Mouse (Mus musculus) macrophage (primary cell): ENCODE measurements around the gene Cdh13. TPM values are rescaled to one million over a fixed set of nuclear protein-coding genes. Genes with fewer than 3 reads are reported as not detected.

ENCODE experiments used
- H3K27ac ChIP-seq: fragments of 350-480 bp; formaldehyde crosslinking; 2 replicates; pipeline ENCODE4 v1.9.0; 2021
- H3K36me3 ChIP-seq: fragments of 350-480 bp; formaldehyde crosslinking; 2 replicates; pipeline ENCODE4 v1.9.0; 2021; ENCODE audit errors: inconsistent target
- H3K4me3 ChIP-seq: fragments of 350-480 bp; formaldehyde crosslinking; 2 replicates; pipeline ENCODE4 v1.9.0; 2021; ENCODE audit errors: inconsistent target
- H3K79me2 ChIP-seq: fragments of 350-480 bp; formaldehyde crosslinking; 2 replicates; pipeline ENCODE4 v1.9.0; 2021; ENCODE audit errors: inconsistent target
- WGBS: methylation state at CpG from one replicate; pipeline ENCODE4 v1.1.7; 2026; ENCODE audit warnings: inconsistent platforms; ENCODE audit not compliant: missing documents; 5-methylcytosine and 5-hydroxymethylcytosine counted together
- polyA plus RNA-seq: library from polyadenylated mRNA; stranded (reverse); fragments of 250-400 nt; gene quantifications from 3 replicates; pipeline ENCODE4 v1.2.4, GENCODE M21; 2018; ENCODE audit warnings: inconsistent platforms

Cdh13 gene
- polyA plus RNA-seq, 1 experiment from 2014 or later = not detected

DNA sequence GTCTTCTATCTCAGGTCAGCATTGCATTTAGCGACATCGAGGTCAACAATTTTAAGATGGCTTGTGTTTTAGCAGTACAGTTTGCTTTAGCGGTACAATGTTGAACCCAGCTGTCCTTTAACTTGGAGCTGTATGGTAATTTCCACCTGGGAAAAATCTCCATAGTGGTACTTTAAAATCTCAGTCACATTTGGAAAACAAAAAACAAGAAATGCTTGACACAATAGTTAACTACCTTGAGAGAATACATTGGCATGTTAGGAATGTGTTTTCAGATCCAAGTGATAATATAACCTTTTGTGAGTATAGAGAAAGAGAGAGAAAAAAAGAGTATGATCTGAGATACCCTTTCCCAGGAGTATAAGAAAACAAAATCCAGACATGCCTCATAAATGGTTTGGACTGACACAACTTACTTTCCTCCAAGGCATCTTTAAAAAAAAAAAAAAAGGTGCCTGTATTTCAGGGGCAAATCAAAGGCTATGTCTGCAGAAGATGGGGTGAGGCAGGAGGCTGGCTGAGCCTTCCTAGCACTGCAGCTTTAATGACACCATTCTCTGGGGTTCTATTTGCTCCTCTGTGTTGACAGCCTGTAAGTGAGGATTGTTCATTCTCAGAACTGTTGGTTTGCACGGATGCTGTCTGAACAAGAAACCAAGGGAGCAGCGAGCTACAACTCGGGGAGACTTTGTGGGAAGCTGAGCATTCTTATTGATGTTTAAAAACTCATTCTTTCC is 365.4 kb downstream of the Cdh13 start:
- no peaks in the 10 kb centered on the region for H3K36me3 ChIP-seq
- WGBS = 84% methylated on average over 6 of the region's 6 CpGs
- no peaks in the 10 kb centered on the region for H3K79me2 ChIP-seq
- H3K27ac ChIP-seq = no peak overlapping the region
- H3K4me3 ChIP-seq = no peak overlapping the region

- Histone ChIP-seq H3K4me3 (no peak overlapping the region), H3K27ac (no peak overlapping the region), H3K36me3 (no peaks in the 10 kb centered on the region), H3K79me2 (no peaks in the 10 kb centered on the region)
- WGBS = 96% methylated on average over 4 of the region's 4 CpGs
Measured at GRCm38 (mm10) chr8:118649981-118650380, 366.4 kb downstream of the Cdh13 start.

- no peaks in the 10 kb centered on the region for H3K36me3 ChIP-seq
- 88% methylated on average over 8 of the region's 8 CpGs for WGBS
- no peak overlapping the region for H3K27ac ChIP-seq
- H3K79me2 ChIP-seq = no peaks in the 10 kb centered on the region
- H3K4me3 ChIP-seq = no peak overlapping the region
Measured at GRCm38 (mm10) chr8:118662001-118662829, 378.7 kb downstream of the Cdh13 start.

- H3K27ac ChIP-seq = no peak overlapping the region
- H3K36me3 ChIP-seq = no peaks in the 10 kb centered on the region
- H3K79me2 ChIP-seq = no peaks in the 10 kb centered on the region
- WGBS = 87% methylated on average over 5 of the region's 5 CpGs
- H3K4me3 ChIP-seq = no peak overlapping the region
Measured at GRCm38 (mm10) chr8:118665081-118665480, 381.5 kb downstream of the Cdh13 start.

DNA sequence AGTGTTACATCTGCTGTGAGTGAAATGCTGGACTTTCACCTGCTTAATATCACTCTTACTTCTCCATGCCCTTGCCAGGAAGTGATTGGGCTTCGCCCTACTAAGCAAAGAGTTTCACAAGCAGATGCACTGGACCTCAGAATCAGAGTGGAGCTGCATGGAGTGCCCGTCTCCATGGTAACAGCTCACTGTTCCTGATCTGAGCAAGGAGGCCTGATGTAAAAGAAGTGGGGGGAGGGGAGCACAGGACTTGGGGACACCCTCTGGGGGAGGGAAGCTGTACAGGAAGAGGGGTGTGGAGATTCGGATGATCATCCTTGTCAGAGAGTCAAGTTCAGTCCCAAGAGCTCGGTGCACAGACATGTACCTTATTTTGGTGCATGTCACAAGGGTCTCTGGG is 384.2 kb downstream of the Cdh13 start:
- no peak overlapping the region for H3K27ac ChIP-seq
- H3K4me3 ChIP-seq = no peak overlapping the region
- H3K36me3 ChIP-seq = no peaks in the 10 kb centered on the region
- WGBS = 81% methylated on average over 4 of the region's 4 CpGs
- H3K79me2 ChIP-seq = no peaks in the 10 kb centered on the region

- H3K79me2 ChIP-seq = no peaks in the 10 kb centered on the region
- H3K27ac ChIP-seq = no peak overlapping the region
- WGBS = 92% methylated on average over 6 of the region's 6 CpGs
- H3K4me3 ChIP-seq = no peak overlapping the region
- H3K36me3 ChIP-seq = no peaks in the 10 kb centered on the region
Measured at GRCm38 (mm10) chr8:118676233-118676632, 392.7 kb downstream of the Cdh13 start.

- Histone ChIP-seq H3K4me3 (no peak overlapping the region), H3K27ac (no peak overlapping the region), H3K79me2 (no peaks in the 10 kb centered on the region), H3K36me3 (no peaks in the 10 kb centered on the region)
- WGBS = 66% methylated on average over 9 of the region's 9 CpGs
Measured at GRCm38 (mm10) chr8:118679347-118679746, 395.8 kb downstream of the Cdh13 start.

GRCm38 (mm10) chr8:118683386-118683785 is 399.9 kb downstream of the Cdh13 start:
- Histone ChIP-seq H3K36me3 (no peaks in the 10 kb centered on the region), H3K27ac (no peak overlapping the region), H3K79me2 (no peaks in the 10 kb centered on the region), H3K4me3 (no peak overlapping the region)
- 75% methylated on average over 3 of the region's 3 CpGs for WGBS

- Histone ChIP-seq H3K4me3 (no peak overlapping the region), H3K79me2 (no peaks in the 10 kb centered on the region), H3K36me3 (no peaks in the 10 kb centered on the region), H3K27ac (no peak overlapping the region)
- WGBS = 100% methylated on average over 1 of the region's 1 CpGs
Measured at GRCm38 (mm10) chr8:118685863-118686262, 402.3 kb downstream of the Cdh13 start.

DNA sequence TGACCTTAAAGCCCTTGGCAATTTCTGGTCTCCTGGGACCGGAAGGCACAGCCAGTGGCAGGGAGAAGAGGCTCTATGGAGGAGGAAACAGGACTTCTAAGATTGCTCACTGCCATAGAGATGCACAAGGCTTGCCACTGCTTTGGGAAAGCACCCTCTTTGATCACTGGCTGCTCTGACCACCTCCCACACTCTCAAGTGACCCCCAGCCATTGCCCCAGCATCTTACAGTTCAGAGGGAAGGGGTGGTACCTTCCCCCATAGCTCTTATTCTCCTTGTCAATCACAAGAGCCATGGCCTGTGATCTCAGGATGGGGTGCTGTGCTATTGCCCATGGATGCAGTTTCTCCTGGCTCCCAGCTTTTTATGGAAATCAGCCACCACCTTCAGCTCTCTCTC is 406.3 kb downstream of the Cdh13 start:
- no peak overlapping the region for H3K27ac ChIP-seq
- WGBS = 56% methylated on average over 1 of the region's 1 CpGs
- no peaks in the 10 kb centered on the region for H3K36me3 ChIP-seq
- no peaks in the 10 kb centered on the region for H3K79me2 ChIP-seq
- H3K4me3 ChIP-seq = no peak overlapping the region

DNA sequence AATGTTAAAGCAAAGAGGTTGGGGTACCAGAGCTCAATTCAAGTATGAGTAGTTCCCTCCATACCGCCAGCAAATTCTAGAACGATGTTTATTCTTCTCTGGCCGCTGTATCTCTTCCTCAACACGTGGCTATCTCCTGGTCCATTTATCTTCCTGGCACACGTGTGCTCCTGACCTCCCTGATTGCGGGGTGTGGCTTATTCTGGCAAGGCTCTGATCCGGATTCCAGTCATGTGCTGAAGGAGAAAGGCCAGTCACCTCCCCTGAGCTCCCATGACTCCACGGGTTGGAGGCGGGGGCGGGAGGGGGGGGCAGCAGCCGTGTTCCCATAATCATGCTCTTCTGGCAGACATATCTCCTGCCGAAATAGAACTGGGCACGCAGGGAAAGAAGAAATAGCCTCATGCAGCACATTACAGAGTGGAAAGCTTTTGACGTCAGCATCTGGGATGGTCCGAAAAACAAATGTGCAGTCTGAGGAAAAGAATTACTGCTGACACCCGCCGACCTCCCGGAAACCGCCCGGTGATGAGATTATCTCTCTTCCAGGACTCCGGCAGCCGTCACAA is 417.9 kb downstream of the Cdh13 start:
- H3K79me2 ChIP-seq = no peaks in the 10 kb centered on the region
- H3K36me3 ChIP-seq = no peaks in the 10 kb centered on the region
- WGBS = 86% methylated on average over 22 of the region's 22 CpGs
- no peak overlapping the region for H3K4me3 ChIP-seq
- no peak overlapping the region for H3K27ac ChIP-seq

DNA sequence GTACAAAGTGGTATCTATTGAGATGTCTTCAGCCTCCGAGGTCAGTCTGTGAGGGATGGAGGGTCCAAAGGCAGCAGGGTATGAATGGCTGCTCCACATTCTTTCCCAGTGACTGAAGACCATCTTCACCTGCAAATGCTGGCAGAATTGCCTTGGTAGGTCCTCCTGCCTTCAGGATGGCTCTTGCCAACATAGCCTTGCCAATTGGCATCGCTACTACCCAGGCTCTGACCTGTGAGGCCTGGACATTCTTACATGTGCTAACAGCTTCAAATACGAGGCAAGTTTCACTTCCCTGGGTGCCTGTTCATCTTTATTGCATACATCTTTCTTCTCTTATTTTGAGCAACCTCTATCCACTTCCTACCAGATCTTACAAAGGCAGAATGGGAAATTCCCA is 425.8 kb downstream of the Cdh13 start:
- Histone ChIP-seq H3K79me2 (no peaks in the 10 kb centered on the region), H3K36me3 (no peaks in the 10 kb centered on the region), H3K4me3 (no peak overlapping the region), H3K27ac (no peak overlapping the region)
- 70% methylated on average over 3 of the region's 3 CpGs for WGBS

GRCm38 (mm10) chr8:118711631-118712030 is 428.1 kb downstream of the Cdh13 start:
- Histone ChIP-seq H3K36me3 (no peaks in the 10 kb centered on the region), H3K27ac (no peak overlapping the region)

GRCm38 (mm10) chr8:118713111-118713510 is 429.6 kb downstream of the Cdh13 start:
- H3K36me3 ChIP-seq = no peaks in the 10 kb centered on the region
- no peaks in the 10 kb centered on the region for H3K79me2 ChIP-seq
- WGBS = 33% methylated on average over 11 of the region's 11 CpGs
- H3K4me3 ChIP-seq = no peak overlapping the region
- no peak overlapping the region for H3K27ac ChIP-seq

More at GRCm38 (mm10) chr8:118711631-118712030, 428.1 kb downstream of the Cdh13 start:
- H3K79me2 ChIP-seq = no peaks in the 10 kb centered on the region
- 93% methylated on average over 2 of the region's 3 CpGs for WGBS
- H3K4me3 ChIP-seq = no peak overlapping the region

- Histone ChIP-seq H3K36me3 (no peaks in the 10 kb centered on the region), H3K79me2 (no peaks in the 10 kb centered on the region), H3K4me3 (no peak overlapping the region), H3K27ac (no peak overlapping the region)
- WGBS = 75% methylated on average over 3 of the region's 3 CpGs
Measured at GRCm38 (mm10) chr8:118713596-118713995, 430.1 kb downstream of the Cdh13 start.
